Mouse (Mus musculus) hindbrain, embryonic 16.5 days (tissue): Measurements from ENCODE around the gene Tbx3. TPM values are rescaled to one million over a fixed set of nuclear protein-coding genes. Genes with fewer than 3 reads are reported as not detected.

Experiments used
- ATAC-seq: fragments of 200-750 bp; cut with Nextera tagmentation; 2 replicates; pipeline ENCODE4 v1.8.0; 2017; ENCODE audit warnings: moderate TSS enrichment, moderate library complexity
- H3K27ac ChIP-seq: fragments of 300-500 bp; sonication (generic); 2 replicates; pipeline ENCODE4 v1.5.1; 2014; ENCODE audit warnings: low read depth, mild to moderate bottlenecking, control low read depth, low read length, moderate library complexity
- H3K27me3 ChIP-seq: fragments of 300-500 bp; sonication (generic); replicated peaks from 2 replicates; pipeline ENCODE4 v1.6.1; 2014; ENCODE audit warnings: low read length; ENCODE audit not compliant: control insufficient read depth, insufficient read depth
- H3K36me3 ChIP-seq: fragments of 300-500 bp; sonication (generic); 2 replicates; pipeline ENCODE4 v1.6.1; 2014; ENCODE audit warnings: mild to moderate bottlenecking, low read length, moderate library complexity, mixed read lengths; ENCODE audit not compliant: control insufficient read depth, insufficient read depth
- H3K4me1 ChIP-seq: fragments of 300-500 bp; sonication (generic); 2 replicates; pipeline ENCODE4 v1.6.1; 2014; ENCODE audit warnings: low read depth, low read length; ENCODE audit not compliant: control insufficient read depth, insufficient read depth
- H3K4me2 ChIP-seq: fragments of 300-500 bp; sonication (generic); 2 replicates; pipeline ENCODE4 v1.6.1; 2014; ENCODE audit warnings: mild to moderate bottlenecking, low read length, control low read depth, moderate library complexity
- H3K4me3 ChIP-seq: fragments of 300-500 bp; sonication (generic); 2 replicates; pipeline ENCODE4 v1.5.1; 2014; ENCODE audit warnings: mild to moderate bottlenecking, low read length, control low read depth, moderate library complexity
- H3K9ac ChIP-seq: fragments of 300-500 bp; sonication (generic); 2 replicates; pipeline ENCODE4 v1.6.1; 2014; ENCODE audit warnings: low read depth, mild to moderate bottlenecking, control low read depth, low read length, moderate library complexity
- H3K9me3 ChIP-seq: fragments of 300-500 bp; sonication (generic); 2 replicates; pipeline ENCODE4 v1.6.1; 2014; ENCODE audit warnings: mild to moderate bottlenecking, low read length, moderate library complexity; ENCODE audit not compliant: control insufficient read depth
- WGBS: fragments of 180-500 bp; shearing (Covaris S2); extraction: QIAGEN DNeasy Blood & Tissue Kit; methylation state at CpG from one replicate; pipeline ENCODE4 v1.1.7; 2014; 5-methylcytosine and 5-hydroxymethylcytosine counted together
- polyA plus RNA-seq: library from polyadenylated mRNA; unstranded; fragments of >200 nt; fragmentation: Nextera tagmentation; extraction: Ambion mirVana; gene quantifications from 2 replicates; pipeline ENCODE4 v1.2.1, GENCODE M21; 2015

Tbx3 gene
- polyA plus RNA-seq, result 2.9 and 5.0 TPM in 2 replicates

DNA sequence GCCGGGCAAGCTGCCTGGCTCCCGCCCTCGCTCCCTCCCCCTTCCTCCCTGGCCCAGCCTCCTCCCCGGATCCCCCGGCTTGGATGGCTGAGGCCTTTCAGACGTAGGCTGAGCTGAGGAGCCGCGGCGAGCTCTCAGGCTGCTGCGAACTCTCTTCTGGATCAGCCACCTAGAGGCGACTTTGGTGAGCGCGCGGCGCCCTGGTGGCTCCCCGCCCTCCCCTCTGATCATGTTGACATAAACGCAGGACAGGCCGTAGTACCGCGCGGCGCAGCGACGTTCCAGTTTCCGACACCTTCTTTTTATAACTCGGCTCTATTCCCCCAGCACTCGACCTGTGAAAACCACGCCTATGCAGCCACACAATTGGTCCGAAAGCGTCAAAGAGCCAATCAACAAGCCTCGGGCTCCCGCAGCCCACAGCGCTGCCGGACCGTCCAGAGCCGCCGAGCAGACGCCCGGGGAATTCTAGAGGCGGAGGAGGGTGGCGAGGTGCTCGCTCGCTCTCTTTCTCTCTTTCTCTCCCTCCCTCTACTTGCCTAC is at the start of gene Tbx3:
Gene Tbx3, plus strand, starts transcription at position 104 of the 543 bp plus-strand sequence.
- H3K9ac ChIP-seq, result peak within 1 kb of the TSS; percentile 43
- peak within 1 kb of the TSS; percentile 55; the same call in 1 of the 2 replicates for H3K27ac ChIP-seq
- H3K4me2 ChIP-seq, result peak within 1 kb of the TSS; percentile 60
- under 1% methylated on average over 43 of the region's 43 CpGs for WGBS
- H3K4me1 ChIP-seq, result peaks cover 4% of the 10 kb centered on the region
- peak within 1 kb of the TSS; percentile 35 for H3K4me3 ChIP-seq
- no peaks in the 10 kb centered on the region for H3K36me3 ChIP-seq
- H3K27me3 ChIP-seq, result peaks cover 56% of the 10 kb centered on the region
- H3K9me3 ChIP-seq, result no peaks in the 10 kb centered on the region
- ATAC-seq, result peak; percentile 97

DNA sequence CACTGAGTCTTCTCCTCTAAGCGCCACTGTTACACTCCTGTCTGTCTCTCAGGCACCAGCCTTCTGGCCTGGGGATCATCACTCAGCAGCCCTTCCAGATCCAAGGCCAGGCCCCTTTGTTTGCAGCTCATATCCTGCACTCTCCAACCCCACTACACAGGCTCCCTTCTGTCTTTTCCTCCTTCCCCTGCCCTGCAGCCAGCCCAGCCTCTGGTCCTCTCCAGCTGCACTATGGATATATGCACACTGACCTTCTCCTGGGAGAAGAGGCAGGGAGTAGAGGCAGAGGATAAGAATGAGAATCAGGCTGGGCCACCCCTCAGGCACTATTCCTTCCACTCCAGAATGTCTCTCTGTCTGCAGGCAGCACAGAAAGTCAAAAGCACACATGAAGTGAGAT is 48.4 kb upstream of the Tbx3 start:
- Histone ChIP-seq H3K9me3 (no peaks in the 10 kb centered on the region), H3K4me3 (no peak overlapping the region), H3K4me1 (peaks cover 8% of the 10 kb centered on the region), H3K36me3 (no peaks in the 10 kb centered on the region), H3K27me3 (peaks cover 12% of the 10 kb centered on the region), H3K4me2 (no peak overlapping the region), H3K9ac (no peak overlapping the region), H3K27ac (no peak overlapping the region)
- 75% methylated on average over 1 of the region's 1 CpGs for WGBS
- no peak for ATAC-seq

DNA sequence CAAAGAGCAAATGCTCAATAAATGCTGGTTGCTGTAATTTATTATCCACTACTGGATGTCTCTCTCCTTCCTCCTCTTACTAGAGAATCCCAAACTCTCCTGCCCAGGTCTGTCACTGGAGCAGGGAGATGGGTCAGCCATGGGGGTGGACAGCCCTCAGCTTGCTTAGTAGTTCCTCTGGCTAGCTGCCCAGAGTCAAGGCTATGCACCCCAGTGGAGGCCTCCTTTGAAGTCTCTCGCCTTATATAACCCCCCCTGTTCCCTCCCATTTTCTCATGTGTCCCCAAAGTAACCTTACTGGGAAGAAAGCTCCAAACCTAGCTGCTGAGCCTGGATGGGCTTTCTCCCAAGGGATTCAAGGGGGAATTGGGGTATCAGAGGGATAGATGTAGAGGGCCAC is 45.9 kb upstream of the Tbx3 start:
- Histone ChIP-seq H3K4me3 (no peak overlapping the region), H3K9ac (no peak overlapping the region), H3K27ac (no peak overlapping the region), H3K4me1 (peaks cover 10% of the 10 kb centered on the region), H3K36me3 (no peaks in the 10 kb centered on the region), H3K9me3 (no peaks in the 10 kb centered on the region), H3K4me2 (no peak overlapping the region), H3K27me3 (peaks cover 25% of the 10 kb centered on the region)
- ATAC-seq, result no peak
- WGBS, result 42% methylated on average over 1 of the region's 1 CpGs

DNA sequence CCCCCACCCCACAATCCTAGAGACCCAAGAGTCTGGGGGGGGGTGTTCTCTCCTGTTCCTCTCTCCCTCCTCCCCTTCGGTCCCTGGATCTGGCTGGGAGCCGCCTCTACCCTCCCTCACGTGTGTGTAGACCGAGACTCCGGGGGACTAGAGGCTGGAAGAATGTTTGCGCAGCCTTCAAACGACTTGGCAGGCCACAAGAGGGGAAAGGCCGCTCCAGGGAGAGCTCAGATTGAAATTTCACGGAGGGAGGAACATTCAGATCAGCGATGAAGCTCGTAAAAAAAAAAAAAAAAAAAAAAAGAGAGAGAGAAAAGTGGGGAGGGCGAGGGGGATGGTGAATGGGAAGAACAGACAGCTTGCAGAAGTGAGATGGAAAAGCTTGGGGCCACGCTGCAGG is 44.9 kb upstream of the Tbx3 start:
- peaks cover 10% of the 10 kb centered on the region for H3K4me1 ChIP-seq
- no peak overlapping the region for H3K4me3 ChIP-seq
- no peak overlapping the region for H3K4me2 ChIP-seq
- no peak overlapping the region for H3K27ac ChIP-seq
- 3% methylated on average over 13 of the region's 13 CpGs for WGBS
- H3K36me3 ChIP-seq, result no peaks in the 10 kb centered on the region
- H3K9ac ChIP-seq, result no peak overlapping the region
- ATAC-seq, result no peak
- H3K27me3 ChIP-seq, result peaks cover 24% of the 10 kb centered on the region
- no peaks in the 10 kb centered on the region for H3K9me3 ChIP-seq

DNA sequence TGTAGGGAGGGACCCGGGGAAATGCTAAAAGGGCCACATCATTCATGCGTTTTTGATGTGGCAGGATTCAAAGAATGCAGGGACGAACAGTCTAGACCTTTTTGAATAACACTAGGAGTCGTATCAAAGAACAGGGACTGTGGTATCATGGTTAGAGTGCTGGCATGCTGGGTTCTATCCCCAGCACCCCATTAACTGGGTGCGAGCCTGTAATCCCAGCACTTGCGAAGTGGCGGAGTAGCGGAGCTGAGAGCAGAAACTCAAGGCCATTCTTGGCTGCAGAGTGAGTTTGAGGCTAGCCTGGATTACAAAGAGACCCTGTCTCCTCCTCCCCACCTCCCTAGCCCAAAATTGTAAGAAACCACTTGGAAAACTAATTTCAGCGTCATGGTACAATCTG is 44.3 kb upstream of the Tbx3 start:
- Histone ChIP-seq H3K36me3 (no peaks in the 10 kb centered on the region), H3K4me3 (no peak overlapping the region), H3K9ac (no peak overlapping the region), H3K4me2 (no peak overlapping the region; the same call in 1 of the 2 replicates), H3K27ac (no peak overlapping the region), H3K9me3 (no peaks in the 10 kb centered on the region), H3K4me1 (peaks cover 10% of the 10 kb centered on the region), H3K27me3 (peaks cover 24% of the 10 kb centered on the region)
- ATAC-seq, result no peak
- 10% methylated on average over 9 of the region's 9 CpGs for WGBS

DNA sequence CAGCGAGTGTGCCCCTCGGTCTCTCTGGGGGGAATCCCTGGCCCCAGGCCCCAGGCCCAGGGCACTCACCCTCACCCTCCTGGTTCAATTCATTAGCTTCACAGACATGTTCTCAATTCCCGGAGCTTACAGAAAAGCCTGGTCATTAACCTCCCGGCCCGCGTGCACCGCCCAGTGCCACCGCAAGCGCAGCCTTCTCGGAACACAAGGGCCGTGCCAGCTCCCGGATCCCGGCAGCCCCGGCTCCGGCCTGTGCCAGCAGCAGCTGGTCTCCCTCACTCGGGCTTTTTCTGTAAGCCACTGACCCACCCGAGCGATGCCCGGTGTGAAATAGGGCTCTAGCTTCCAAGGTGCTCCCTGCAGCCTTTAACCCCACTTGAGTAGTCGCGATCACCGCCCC is 43.8 kb upstream of the Tbx3 start:
- WGBS, result 1% methylated on average over 22 of the region's 22 CpGs
- Histone ChIP-seq H3K36me3 (no peaks in the 10 kb centered on the region), H3K4me2 (peak overlapping the region; percentile 47), H3K4me3 (peak overlapping the region; percentile 15; the same call in 1 of the 2 replicates), H3K27me3 (peaks cover 24% of the 10 kb centered on the region), H3K27ac (no peak overlapping the region), H3K9me3 (no peaks in the 10 kb centered on the region), H3K4me1 (peaks cover 10% of the 10 kb centered on the region), H3K9ac (peak overlapping the region; percentile 31; the same call in 1 of the 2 replicates)
- peak; percentile 58; the same call in 1 of the 2 replicates for ATAC-seq

DNA sequence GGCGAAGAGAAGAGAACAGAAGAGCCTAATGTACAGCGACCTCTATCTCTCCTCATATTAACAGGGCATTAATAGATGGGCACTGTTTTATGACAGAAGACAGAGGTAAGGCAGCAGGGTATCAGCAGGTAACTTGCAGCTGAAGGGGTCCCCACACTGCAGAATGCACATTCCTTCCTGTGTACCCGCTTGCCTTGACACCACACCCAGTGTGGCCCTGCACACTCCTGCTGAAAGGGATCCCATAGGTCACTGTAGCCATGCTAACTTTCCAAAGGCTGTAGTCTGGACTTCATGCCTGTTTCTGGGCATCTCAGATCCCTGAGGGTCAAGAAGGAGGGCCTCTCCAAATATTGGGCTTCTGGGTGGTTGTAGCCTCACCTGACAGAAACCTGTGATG is 42.4 kb upstream of the Tbx3 start:
- Histone ChIP-seq H3K4me2 (no peak overlapping the region), H3K9me3 (no peaks in the 10 kb centered on the region), H3K9ac (no peak overlapping the region), H3K4me1 (peaks cover 10% of the 10 kb centered on the region), H3K36me3 (no peaks in the 10 kb centered on the region), H3K4me3 (no peak overlapping the region), H3K27me3 (peaks cover 24% of the 10 kb centered on the region), H3K27ac (no peak overlapping the region)
- ATAC-seq, result no peak
- WGBS, result 78% methylated on average over 3 of the region's 3 CpGs

DNA sequence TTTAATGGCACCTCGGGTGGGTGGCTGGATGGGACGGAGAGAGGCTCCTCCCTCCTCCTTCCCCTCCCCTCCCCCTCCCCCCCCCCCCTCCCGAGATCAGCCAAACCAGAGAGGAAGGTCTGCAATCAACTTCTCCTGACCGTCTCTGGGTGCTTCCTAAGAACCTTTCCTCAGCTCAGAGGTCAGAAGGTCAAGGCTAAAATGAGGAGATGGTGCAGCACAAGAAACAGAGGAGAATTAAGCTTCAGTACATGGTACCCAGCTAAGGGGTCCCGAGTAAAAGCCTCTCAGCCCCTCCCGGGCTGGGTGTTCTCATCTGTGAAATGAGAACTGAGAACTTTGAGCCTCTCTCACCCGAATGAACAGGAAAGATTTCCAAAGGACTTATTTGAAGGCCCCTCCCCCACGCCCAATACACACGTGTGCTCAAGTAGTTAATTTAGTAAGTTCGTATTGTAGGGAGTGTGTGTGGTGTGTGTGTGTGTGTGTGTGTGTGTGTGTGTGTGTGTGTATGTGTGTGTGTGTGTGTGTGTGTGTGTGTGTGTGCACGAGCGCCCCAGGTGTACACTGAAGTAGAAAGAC is 41.6 kb upstream of the Tbx3 start:
- H3K4me1 ChIP-seq, result peaks cover 10% of the 10 kb centered on the region
- H3K9ac ChIP-seq, result no peak overlapping the region
- no peak for ATAC-seq
- H3K9me3 ChIP-seq, result no peaks in the 10 kb centered on the region
- H3K4me3 ChIP-seq, result no peak overlapping the region
- H3K27ac ChIP-seq, result no peak overlapping the region
- WGBS, result 24% methylated on average over 11 of the region's 12 CpGs
- no peak overlapping the region for H3K4me2 ChIP-seq
- H3K27me3 ChIP-seq, result peaks cover 24% of the 10 kb centered on the region
- H3K36me3 ChIP-seq, result no peaks in the 10 kb centered on the region

DNA sequence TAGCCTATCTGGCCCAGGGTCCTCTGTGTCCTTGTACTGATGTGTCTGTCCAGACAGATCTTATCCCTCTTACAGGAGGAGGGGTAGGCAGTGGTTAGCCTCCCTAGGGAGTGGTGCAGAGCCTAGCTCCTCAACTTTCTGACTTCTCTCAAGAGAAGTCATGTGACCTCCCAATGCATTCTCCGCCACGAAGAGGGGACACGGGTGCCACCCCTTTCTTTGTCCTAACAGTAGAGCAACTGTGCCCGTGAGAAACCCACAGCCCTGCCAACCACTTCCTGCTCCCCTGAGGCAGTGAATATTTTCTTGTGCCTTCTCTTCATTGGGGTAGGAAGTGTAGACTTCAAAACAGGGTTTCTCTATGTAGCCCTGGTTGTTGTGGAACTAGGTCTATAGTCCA is 36.9 kb upstream of the Tbx3 start:
- Histone ChIP-seq H3K9me3 (no peaks in the 10 kb centered on the region), H3K9ac (no peak overlapping the region), H3K4me3 (no peak overlapping the region), H3K36me3 (no peaks in the 10 kb centered on the region), H3K27me3 (peaks cover 2% of the 10 kb centered on the region; the same call in 1 of the 2 replicates), H3K27ac (no peak overlapping the region), H3K4me2 (no peak overlapping the region), H3K4me1 (no peaks in the 10 kb centered on the region)
- 87% methylated on average over 4 of the region's 4 CpGs for WGBS
- ATAC-seq, result no peak
